Mouse (Mus musculus): ENCODE measurements around the gene Med22. TPM values are rescaled to one million over a fixed set of nuclear protein-coding genes. Genes with fewer than 3 reads are reported as not detected.

Gene Med22
- polyA plus RNA-seq, 1 experiment from 2014 or later = 32.6 TPM

DNA sequence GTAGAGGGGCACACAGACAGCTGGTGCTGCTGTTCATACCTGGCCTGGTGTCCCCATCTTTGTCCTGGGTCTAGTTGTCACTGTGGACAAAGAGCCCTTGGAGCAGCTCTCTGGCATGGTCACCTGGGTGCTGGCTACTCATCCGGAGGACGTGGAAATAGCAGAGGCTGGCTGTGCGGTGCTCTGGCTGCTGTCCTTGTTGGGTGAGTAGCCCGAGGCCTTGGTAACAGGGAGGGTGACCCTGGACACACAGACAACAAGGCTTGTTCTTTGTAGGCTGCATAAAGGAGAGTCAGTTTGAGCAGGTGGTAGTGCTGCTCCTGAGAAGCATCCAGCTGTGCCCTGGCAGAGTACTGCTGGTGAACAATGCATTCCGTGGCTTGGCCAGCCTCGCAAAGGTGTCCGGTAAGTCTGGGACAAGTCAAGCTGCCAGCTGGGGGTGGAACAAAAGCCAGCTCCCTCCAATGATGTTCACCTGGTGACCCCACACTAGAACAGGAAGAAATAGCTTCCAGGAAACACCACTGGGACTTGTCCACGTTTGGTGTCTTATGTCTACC lies 40.9 kb upstream of the Med22 start:
- 92% methylated on average over 8 of the region's 8 CpGs for WGBS
- no peak for ATAC-seq
- H3K27me3 ChIP-seq (replicated peaks; ENCODE audit: insufficient read depth, low read length) = no peaks in the 10 kb centered on the region
- no peaks in the 10 kb centered on the region for H3K4me1 ChIP-seq (ENCODE audit: insufficient read depth, low read depth, low read length)
- TF ChIP-seq CTCF (IDR thresholded peaks at IDR 0.05) = no peak
- no peak for TF ChIP-seq EP300 (IDR thresholded peaks at IDR 0.05)
- no peak for DNase-seq (ENCODE audit: low spot score)
- H3K9ac ChIP-seq (replicated peaks; ENCODE audit: low read depth) = no peak overlapping the region
- H3K4me2 ChIP-seq (replicated peaks; ENCODE audit: low read depth, low read length) = no peak overlapping the region
- no peak overlapping the region for H3K27ac ChIP-seq (ENCODE audit: low read length)
- H3K36me3 ChIP-seq (ENCODE audit: insufficient read depth, low read length) = peaks cover 17% of the 10 kb centered on the region
- no peaks in the 10 kb centered on the region for H3K9me3 ChIP-seq (ENCODE audit: low read length)
- no peak overlapping the region for H3K4me3 ChIP-seq (ENCODE audit: low read depth, low read length)

DNA sequence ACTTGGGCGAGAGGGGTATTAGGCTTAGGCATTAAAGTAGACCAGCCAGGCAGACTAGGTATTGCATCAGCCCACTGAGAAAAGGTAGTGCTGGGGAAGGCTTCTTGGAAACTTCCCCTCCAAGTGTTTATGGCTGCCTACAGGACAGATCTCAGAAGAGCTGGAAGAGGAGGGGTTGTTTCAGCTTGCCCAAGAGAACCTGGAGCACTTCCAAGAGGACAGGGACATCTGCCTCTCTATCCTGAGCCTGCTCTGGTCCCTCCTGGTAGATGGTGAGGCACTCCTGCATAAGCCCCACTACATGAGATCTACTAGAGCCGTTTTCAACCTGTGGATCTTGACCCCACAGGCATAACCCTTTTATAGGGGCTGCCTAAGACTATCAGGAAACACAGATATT lies 39.9 kb upstream of the Med22 start:
- Histone ChIP-seq H3K9me3 (ENCODE audit: low read length) (no peaks in the 10 kb centered on the region), H3K9ac (replicated peaks; ENCODE audit: low read depth) (no peak overlapping the region), H3K4me1 (ENCODE audit: insufficient read depth, low read depth, low read length) (no peaks in the 10 kb centered on the region), H3K36me3 (ENCODE audit: insufficient read depth, low read length) (peaks cover 11% of the 10 kb centered on the region), H3K4me3 (ENCODE audit: low read depth, low read length) (no peak overlapping the region), H3K27ac (ENCODE audit: low read length) (no peak overlapping the region), H3K27me3 (replicated peaks; ENCODE audit: insufficient read depth, low read length) (no peaks in the 10 kb centered on the region), H3K4me2 (replicated peaks; ENCODE audit: low read depth, low read length) (no peak overlapping the region)
- 82% methylated on average over 2 of the region's 2 CpGs for WGBS
- no peak for TF ChIP-seq CTCF (IDR thresholded peaks at IDR 0.05)
- no peak for TF ChIP-seq EP300 (IDR thresholded peaks at IDR 0.05)
- no peak for DNase-seq (ENCODE audit: low spot score)
- ATAC-seq = no peak

DNA sequence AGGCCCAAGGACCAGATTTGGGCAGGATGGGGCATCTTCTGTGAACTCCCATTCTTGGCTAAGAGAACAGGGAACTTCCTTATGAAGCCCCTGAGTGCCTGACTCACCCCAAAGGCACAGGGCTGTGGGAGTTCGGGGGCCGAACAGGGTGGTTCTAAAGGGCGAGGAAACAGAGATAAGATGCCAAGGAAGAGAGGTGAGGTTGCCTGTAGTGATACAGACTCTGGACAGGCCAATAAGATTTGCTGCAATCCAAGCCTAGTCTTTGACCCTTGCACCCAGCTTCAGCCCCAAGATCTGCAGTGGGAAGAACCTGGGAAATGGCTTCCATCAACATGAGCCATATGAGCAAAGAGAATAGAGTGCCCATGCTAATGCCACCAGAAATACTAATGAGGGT lies 32.8 kb upstream of the Med22 start:
- no peak for DNase-seq (ENCODE audit: low spot score)
- H3K27ac ChIP-seq (ENCODE audit: low read length) = no peak overlapping the region
- H3K36me3 ChIP-seq (ENCODE audit: insufficient read depth, low read length) = no peaks in the 10 kb centered on the region
- no peaks in the 10 kb centered on the region for H3K27me3 ChIP-seq (replicated peaks; ENCODE audit: insufficient read depth, low read length)
- no peak overlapping the region for H3K4me3 ChIP-seq (ENCODE audit: low read depth, low read length)
- H3K9ac ChIP-seq (replicated peaks; ENCODE audit: low read depth) = no peak overlapping the region
- no peak overlapping the region for H3K4me2 ChIP-seq (replicated peaks; ENCODE audit: low read depth, low read length)
- no peak for ATAC-seq
- WGBS = 73% methylated on average over 3 of the region's 3 CpGs
- no peaks in the 10 kb centered on the region for H3K9me3 ChIP-seq (ENCODE audit: low read length)
- TF ChIP-seq EP300 (IDR thresholded peaks at IDR 0.05) (no peak), CTCF (IDR thresholded peaks at IDR 0.05) (no peak)
- no peaks in the 10 kb centered on the region for H3K4me1 ChIP-seq (ENCODE audit: insufficient read depth, low read depth, low read length)

DNA sequence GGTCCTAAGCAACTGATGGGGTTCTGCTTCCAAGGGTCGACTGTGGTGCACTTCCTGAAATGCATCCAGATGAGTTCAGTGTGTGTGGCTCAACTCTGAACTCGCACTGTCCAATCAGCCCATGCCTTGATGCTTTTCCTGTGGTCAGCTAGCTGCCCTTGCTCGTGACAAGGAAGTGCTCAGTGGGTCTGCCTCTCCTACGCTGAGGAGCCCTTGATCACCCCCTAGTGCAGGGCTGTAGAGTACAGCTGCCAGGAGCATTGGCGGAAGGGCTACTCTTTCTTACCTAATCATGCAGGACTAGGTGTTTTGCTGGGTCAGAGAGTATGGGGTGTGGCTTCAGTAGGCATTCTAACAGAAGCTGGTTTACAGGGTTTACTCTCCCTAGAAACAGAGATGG lies 31.1 kb upstream of the Med22 start:
- Histone ChIP-seq H3K4me3 (ENCODE audit: low read depth, low read length) (no peak overlapping the region), H3K9ac (replicated peaks; ENCODE audit: low read depth) (no peak overlapping the region), H3K4me2 (replicated peaks; ENCODE audit: low read depth, low read length) (no peak overlapping the region), H3K9me3 (ENCODE audit: low read length) (no peaks in the 10 kb centered on the region), H3K27me3 (replicated peaks; ENCODE audit: insufficient read depth, low read length) (no peaks in the 10 kb centered on the region), H3K27ac (ENCODE audit: low read length) (no peak overlapping the region), H3K4me1 (ENCODE audit: insufficient read depth, low read depth, low read length) (no peaks in the 10 kb centered on the region), H3K36me3 (ENCODE audit: insufficient read depth, low read length) (no peaks in the 10 kb centered on the region)
- DNase-seq (ENCODE audit: low spot score) = peak; percentile 85
- WGBS = 30% methylated on average over 5 of the region's 5 CpGs
- ATAC-seq = peak; percentile 92
- TF ChIP-seq CTCF (IDR thresholded peaks at IDR 0.05) = peak; percentile 62
- no peak for TF ChIP-seq EP300 (IDR thresholded peaks at IDR 0.05)

DNA sequence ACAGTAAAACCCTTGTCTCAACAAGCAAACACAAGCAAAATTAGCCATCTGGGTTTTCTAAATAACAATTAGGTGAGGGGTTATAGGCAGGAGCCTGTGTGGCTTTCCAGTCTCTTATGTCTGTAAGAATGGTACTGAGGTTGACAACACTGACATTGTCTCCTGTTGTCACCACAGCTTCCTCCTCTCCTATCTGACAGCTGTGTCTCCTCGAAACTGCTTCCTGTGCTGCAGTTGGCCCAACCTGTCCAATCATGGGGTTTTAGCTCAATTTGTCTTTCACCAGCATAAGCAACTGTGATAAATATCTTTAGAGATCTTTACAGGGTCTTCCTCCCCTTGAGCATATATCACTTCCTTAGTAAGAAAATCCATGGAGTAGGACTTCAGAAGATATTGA lies 25.9 kb upstream of the Med22 start:
- WGBS = 40% methylated on average over 1 of the region's 1 CpGs
- H3K4me1 ChIP-seq (ENCODE audit: insufficient read depth, low read depth, low read length) = peaks cover 10% of the 10 kb centered on the region; the same call in 1 of the 2 replicates
- no peaks in the 10 kb centered on the region for H3K27me3 ChIP-seq (replicated peaks; ENCODE audit: insufficient read depth, low read length)
- no peak overlapping the region for H3K27ac ChIP-seq (ENCODE audit: low read length)
- H3K36me3 ChIP-seq (ENCODE audit: insufficient read depth, low read length) = no peaks in the 10 kb centered on the region
- no peak overlapping the region for H3K4me2 ChIP-seq (replicated peaks; ENCODE audit: low read depth, low read length)
- H3K4me3 ChIP-seq (ENCODE audit: low read depth, low read length) = no peak overlapping the region
- ATAC-seq (no peak), DNase-seq (ENCODE audit: low spot score) (no peak)
- no peak overlapping the region for H3K9ac ChIP-seq (replicated peaks; ENCODE audit: low read depth)
- no peaks in the 10 kb centered on the region for H3K9me3 ChIP-seq (ENCODE audit: low read length)
- no peak for TF ChIP-seq EP300 (IDR thresholded peaks at IDR 0.05)
- no peak for TF ChIP-seq CTCF (IDR thresholded peaks at IDR 0.05)

DNA sequence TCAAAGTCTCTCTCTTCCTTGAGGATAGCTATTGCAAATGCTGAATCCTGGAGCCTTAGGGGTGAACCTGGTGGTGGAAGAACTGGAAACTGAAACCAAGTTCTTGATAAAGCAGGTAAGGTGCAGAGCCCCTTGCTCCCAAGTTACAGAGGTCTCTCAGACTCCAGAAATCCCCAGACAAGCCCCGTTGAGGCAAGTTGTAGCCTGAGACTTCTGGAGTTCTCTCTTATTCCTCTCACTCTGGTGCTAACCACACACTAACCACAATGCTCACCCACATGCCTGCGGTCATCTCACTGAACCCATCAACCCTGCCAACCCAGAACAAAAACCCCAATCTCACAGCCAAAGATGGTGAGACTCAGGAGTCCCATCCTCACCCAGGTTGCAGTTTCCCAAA lies 24.8 kb upstream of the Med22 start:
- Histone ChIP-seq H3K4me1 (ENCODE audit: insufficient read depth, low read depth, low read length) (peaks cover 15% of the 10 kb centered on the region; the same call in 1 of the 2 replicates), H3K36me3 (ENCODE audit: insufficient read depth, low read length) (no peaks in the 10 kb centered on the region), H3K27ac (ENCODE audit: low read length) (no peak overlapping the region), H3K27me3 (replicated peaks; ENCODE audit: insufficient read depth, low read length) (no peaks in the 10 kb centered on the region), H3K9me3 (ENCODE audit: low read length) (no peaks in the 10 kb centered on the region), H3K4me2 (replicated peaks; ENCODE audit: low read depth, low read length) (no peak overlapping the region), H3K9ac (replicated peaks; ENCODE audit: low read depth) (no peak overlapping the region), H3K4me3 (ENCODE audit: low read depth, low read length) (no peak overlapping the region)
- DNase-seq (ENCODE audit: low spot score) = no peak
- TF ChIP-seq CTCF (IDR thresholded peaks at IDR 0.05) = no peak
- TF ChIP-seq EP300 (IDR thresholded peaks at IDR 0.05) = no peak
- ATAC-seq = no peak
- WGBS = 88% methylated on average over 2 of the region's 2 CpGs

Measured in lung, postnatal 0 days (tissue).